Mouse (Mus musculus) cerebellum, adult 2 months (tissue): ENCODE data around the gene Usp8.

ENCODE experiments used
- CTCF ChIP-seq: fragments of 200-500 bp; IDR thresholded peaks from 2 replicates; pipeline ENCODE4 v1.5.1; 2011; ENCODE audit warnings: low read depth, mild to moderate bottlenecking, control low read depth, low read length, moderate library complexity, borderline replicate concordance; ENCODE audit not compliant: insufficient read depth
- POLR2A ChIP-seq: fragments of 200-500 bp; IDR thresholded peaks from 2 replicates; pipeline ENCODE4 v1.6.1; 2011; ENCODE audit warnings: low read length, control low read depth, borderline replicate concordance; ENCODE audit not compliant: insufficient read depth

- TF ChIP-seq POLR2A (no peak), CTCF (no peak)
These were observed 281 bp downstream of the Usp8 start for GRCm38 (mm10) chr2:126707438-126707779.
